Mouse (Mus musculus) lung, postnatal 10 days (tissue): ENCODE results near the gene Hgd.

Source experiments
- DNase-seq: peaks from one replicate; pipeline ENCODE4 v3.0.0; 2021

Gene Hgd

GRCm38 (mm10) chr16:37581901-37582300, 1.9 kb downstream of the Hgd start:
- DNase-seq: no peak

GRCm38 (mm10) chr16:37583306-37583705, 3.4 kb downstream of the Hgd start:
- DNase-seq: no peak

GRCm38 (mm10) chr16:37583801-37584200, 3.8 kb downstream of the Hgd start:
- DNase-seq: no peak

- DNase-seq: peak; percentile 21
Measured at GRCm38 (mm10) chr16:37584218-37585035, 4.5 kb downstream of the Hgd start.

- no peak for DNase-seq
Measured at GRCm38 (mm10) chr16:37585129-37585563, 5.2 kb downstream of the Hgd start.

- no peak for DNase-seq
Measured at GRCm38 (mm10) chr16:37590921-37591320, 11.0 kb downstream of the Hgd start.

- no peak for DNase-seq
Measured at GRCm38 (mm10) chr16:37591551-37591950, 11.6 kb downstream of the Hgd start.

- no peak for DNase-seq
Measured at GRCm38 (mm10) chr16:37597412-37597811, 17.5 kb downstream of the Hgd start.

- no peak for DNase-seq
Measured at GRCm38 (mm10) chr16:37598463-37598862, 18.5 kb downstream of the Hgd start.

GRCm38 (mm10) chr16:37599326-37599725, 19.4 kb downstream of the Hgd start:
- DNase-seq: no peak

- DNase-seq: no peak
Measured at GRCm38 (mm10) chr16:37603431-37603830, 23.5 kb downstream of the Hgd start.

- no peak for DNase-seq
Measured at GRCm38 (mm10) chr16:37604243-37604642, 24.3 kb downstream of the Hgd start.

GRCm38 (mm10) chr16:37610333-37610732, 30.4 kb downstream of the Hgd start:
- DNase-seq: no peak

GRCm38 (mm10) chr16:37611072-37611471, 31.1 kb downstream of the Hgd start:
- no peak for DNase-seq

GRCm38 (mm10) chr16:37612013-37612412, 32.1 kb downstream of the Hgd start:
- DNase-seq: no peak

GRCm38 (mm10) chr16:37614540-37614939, 34.6 kb downstream of the Hgd start:
- DNase-seq: no peak

- DNase-seq: no peak
Measured at GRCm38 (mm10) chr16:37615429-37615828, 35.5 kb downstream of the Hgd start.

GRCm38 (mm10) chr16:37616104-37616503, 36.2 kb downstream of the Hgd start:
- DNase-seq: no peak

GRCm38 (mm10) chr16:37617695-37618094, 37.7 kb downstream of the Hgd start:
- DNase-seq: no peak

- no peak for DNase-seq
Measured at GRCm38 (mm10) chr16:37622403-37622802, 42.5 kb downstream of the Hgd start.

GRCm38 (mm10) chr16:37622919-37623318, 43.0 kb downstream of the Hgd start:
- no peak for DNase-seq

- DNase-seq: no peak
Measured at GRCm38 (mm10) chr16:37626388-37626949, 46.5 kb downstream of the Hgd start.

- no peak for DNase-seq
Measured at GRCm38 (mm10) chr16:37628336-37628735, 48.4 kb downstream of the Hgd start.

- DNase-seq: no peak
Measured at GRCm38 (mm10) chr16:37629011-37629410, 49.1 kb downstream of the Hgd start.

GRCm38 (mm10) chr16:37634578-37634977, 54.6 kb downstream of the Hgd start:
- DNase-seq: no peak
